Mouse (Mus musculus): ENCODE results near the gene Nlrp4f. TPM values are rescaled to one million over a fixed set of nuclear protein-coding genes. Genes with fewer than 3 reads are reported as not detected.
A peak's percentile ranks its signal among the peaks of the same experiment; 100 is the strongest.

Nlrp4f gene
- under 1 TPM in 1 of 2 experiments, not detected in 1; 0.09 TPM for total RNA-seq (2021)

- no peak for DNase-seq (ENCODE audit: extremely low spot score in 1 of 2, low spot score in 2 of 2)
- intact Hi-C loops (cut with DNase I): no loop called here
Measured at GRCm38 (mm10) chr13:65205877-65206276, at the start of gene Nlrp4f. TSS of gene Nlrp4f (minus strand) at chr13:65205977.

- DNase-seq (ENCODE audit: extremely low spot score in 1 of 2, low spot score in 2 of 2): no peak
- intact Hi-C loops (cut with DNase I): loop anchor here (5.0 kb wide), 2 partner anchors 131 to 801 kb away; partner anchors contain the start of gene Mfsd14b
Measured at GRCm38 (mm10) chr13:65243273-65243672, 37.5 kb upstream of the Nlrp4f start.

GRCm38 (mm10) chr13:65242319-65242787 is 36.6 kb upstream of the Nlrp4f start:
- intact Hi-C loops (cut with DNase I): loop anchor here (5.0 kb wide), 2 partner anchors 130 to 800 kb away; partner anchors contain the start of gene Mfsd14b
- DNase-seq (ENCODE audit: extremely low spot score in 1 of 2, low spot score in 2 of 2): peak in 1 of 2 experiments; percentile 62

GRCm38 (mm10) chr13:65241627-65242318 is 36.0 kb upstream of the Nlrp4f start:
- intact Hi-C loops (cut with DNase I): loop anchor here (2.0 to 5.0 kb wide), 3 partner anchors 37 to 799 kb away; partner anchors contain the start of genes Mfsd14b and Zfp369
- DNase-seq (ENCODE audit: extremely low spot score in 1 of 2, low spot score in 2 of 2): peak; percentile 20 to 79

- intact Hi-C loops (cut with DNase I): loop anchor here (2.0 to 5.0 kb wide), 3 partner anchors 38 to 799 kb away; partner anchors contain the start of genes Mfsd14b and Zfp369
- DNase-seq (ENCODE audit: extremely low spot score in 1 of 2, low spot score in 2 of 2): peak; percentile 96 to 97
Measured at GRCm38 (mm10) chr13:65241099-65241626, 35.4 kb upstream of the Nlrp4f start.

GRCm38 (mm10) chr13:65240509-65241098 is 34.8 kb upstream of the Nlrp4f start:
- DNase-seq (ENCODE audit: extremely low spot score in 1 of 2, low spot score in 2 of 2): peak; percentile 98
- intact Hi-C loops (cut with DNase I): loop anchor here (2.0 to 5.0 kb wide), 3 partner anchors 38 to 798 kb away; partner anchors contain the start of genes Mfsd14b and Zfp369

GRCm38 (mm10) chr13:65237211-65237610 is 31.4 kb upstream of the Nlrp4f start:
- no peak for DNase-seq (ENCODE audit: extremely low spot score in 1 of 2, low spot score in 2 of 2)
- intact Hi-C loops (cut with DNase I): no loop called here

- no peak for DNase-seq (ENCODE audit: extremely low spot score in 1 of 2, low spot score in 2 of 2)
- intact Hi-C loops (cut with DNase I): no loop called here
Measured at GRCm38 (mm10) chr13:65226657-65227056, 20.9 kb upstream of the Nlrp4f start.

GRCm38 (mm10) chr13:65225945-65226344 is 20.2 kb upstream of the Nlrp4f start:
- intact Hi-C loops (cut with DNase I): no loop called here
- DNase-seq (ENCODE audit: extremely low spot score in 1 of 2, low spot score in 2 of 2): no peak

- intact Hi-C loops (cut with DNase I): no loop called here
- no peak for DNase-seq (ENCODE audit: extremely low spot score in 1 of 2, low spot score in 2 of 2)
Measured at GRCm38 (mm10) chr13:65200667-65201066, 5.1 kb downstream of the Nlrp4f start.

- intact Hi-C loops (cut with DNase I): no loop called here
- DNase-seq (ENCODE audit: extremely low spot score in 1 of 2, low spot score in 2 of 2): peak in 1 of 2 experiments; percentile 12
Measured at GRCm38 (mm10) chr13:65176472-65177091, 29.2 kb downstream of the Nlrp4f start.

- intact Hi-C loops (cut with DNase I): no loop called here
- peak; percentile 7 to 20 for DNase-seq (ENCODE audit: extremely low spot score in 1 of 2, low spot score in 2 of 2)
Measured at GRCm38 (mm10) chr13:65175734-65176471, 29.9 kb downstream of the Nlrp4f start.

- intact Hi-C loops (cut with DNase I): no loop called here
- no peak for DNase-seq (ENCODE audit: extremely low spot score in 1 of 2, low spot score in 2 of 2)
Measured at GRCm38 (mm10) chr13:65174102-65174501, 31.7 kb downstream of the Nlrp4f start.

GRCm38 (mm10) chr13:65149940-65150339 is 55.8 kb downstream of the Nlrp4f start, which contains the start of gene Olfr466:
TSS of gene Olfr466 (plus strand) at chr13:65150240.
- DNase-seq (ENCODE audit: extremely low spot score in 1 of 2, low spot score in 2 of 2): no peak
- intact Hi-C loops (cut with DNase I): no loop called here

- no peak for DNase-seq (ENCODE audit: extremely low spot score in 1 of 2, low spot score in 2 of 2)
- intact Hi-C loops (cut with DNase I): no loop called here
Measured at GRCm38 (mm10) chr13:65137789-65138188, 68.0 kb downstream of the Nlrp4f start, which contains the start of gene Olfr465-ps1. TSS of gene Olfr465-ps1 (plus strand) at chr13:65138089.

Data from left cerebral cortex, postnatal 10 days (tissue).